Mouse (Mus musculus) liver, embryonic 16.5 days (tissue): ENCODE results near the gene Gm27179. TPM values are rescaled to one million over a fixed set of nuclear protein-coding genes. Genes with fewer than 3 reads are reported as not detected.
"Not testable (repeated sequence)": the region's sequence is repeated elsewhere in the genome, so short reads cannot be mapped to it uniquely, and the experiment has no call there.

Experiments used
- ATAC-seq: fragments of 200-750 bp; cut with Nextera tagmentation; 2 replicates; pipeline ENCODE4 v1.8.0; 2017; ENCODE audit warnings: low read depth, mild to moderate bottlenecking, moderate number of reproducible peaks, moderate library complexity
- H3K27ac ChIP-seq: fragments of 300-500 bp; sonication (generic); 2 replicates; pipeline ENCODE4 v1.5.1; 2014; ENCODE audit warnings: mild to moderate bottlenecking, low read length
- H3K27me3 ChIP-seq: fragments of 300-500 bp; sonication (generic); 2 replicates; pipeline ENCODE4 v1.6.1; 2014; ENCODE audit warnings: low read depth, low read length, mixed read lengths; ENCODE audit not compliant: control insufficient read depth, insufficient read depth
- H3K36me3 ChIP-seq: fragments of 300-500 bp; sonication (generic); 2 replicates; pipeline ENCODE4 v1.6.1; 2014; ENCODE audit warnings: mild to moderate bottlenecking; ENCODE audit not compliant: control insufficient read depth, insufficient read depth
- H3K4me1 ChIP-seq: fragments of 300-500 bp; sonication (generic); 2 replicates; pipeline ENCODE4 v1.6.1; 2014; ENCODE audit warnings: low read depth, low read length, mixed read lengths; ENCODE audit not compliant: control insufficient read depth
- H3K4me2 ChIP-seq: fragments of 300-500 bp; sonication (generic); 2 replicates; pipeline ENCODE4 v1.6.1; 2014; ENCODE audit warnings: low read depth, low read length, mixed read lengths
- H3K4me3 ChIP-seq: fragments of 300-500 bp; sonication (generic); 2 replicates; pipeline ENCODE4 v1.5.1; 2014; ENCODE audit warnings: low read depth, mild to moderate bottlenecking, low read length
- H3K9ac ChIP-seq: fragments of 300-500 bp; sonication (generic); 2 replicates; pipeline ENCODE4 v1.6.1; 2014; ENCODE audit warnings: low read depth, low read length
- H3K9me3 ChIP-seq: fragments of 300-500 bp; sonication (generic); replicated peaks from 2 replicates; pipeline ENCODE4 v1.6.1; 2016; ENCODE audit warnings: low read length; ENCODE audit not compliant: control insufficient read depth
- WGBS: fragments of 180-500 bp; shearing (Covaris S2); extraction: QIAGEN DNeasy Blood & Tissue Kit; methylation state at CpG from one replicate; pipeline ENCODE4 v1.1.7; 2014; ENCODE audit not compliant: insufficient replicate concordance; 5-methylcytosine and 5-hydroxymethylcytosine counted together
- polyA plus RNA-seq: library from polyadenylated mRNA; unstranded; fragments of >200 nt; fragmentation: Nextera tagmentation; extraction: Ambion mirVana; gene quantifications from 2 replicates; pipeline ENCODE4 v1.2.1, GENCODE M21; 2015

Gene Gm27179
- polyA plus RNA-seq, 1 experiment from 2014 or later: not detected

DNA sequence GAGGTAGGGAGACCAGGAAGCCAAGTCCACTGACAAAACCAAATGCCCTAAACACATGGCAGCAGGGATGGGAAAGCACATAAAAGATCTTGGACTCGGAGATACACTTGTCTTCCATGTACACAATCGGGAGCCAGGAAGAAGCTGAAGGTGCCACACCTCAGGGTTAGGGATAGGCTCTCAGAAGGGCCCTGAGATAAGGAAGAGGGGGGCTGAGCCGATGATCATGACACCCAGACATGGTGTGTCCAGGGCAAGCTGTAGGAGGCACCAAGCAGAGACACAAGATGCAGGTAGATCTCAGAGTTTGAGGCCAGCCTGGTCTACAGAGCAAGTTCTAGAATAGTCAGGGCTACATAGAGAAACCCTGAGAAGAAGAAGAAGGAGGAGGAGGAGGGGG is 17.8 kb downstream of the Gm27179 start:
- not testable (repeated sequence) for H3K4me1 ChIP-seq, H3K36me3 ChIP-seq, H3K27ac ChIP-seq, H3K4me2 ChIP-seq, H3K27me3 ChIP-seq, H3K4me3 ChIP-seq, H3K9ac ChIP-seq, H3K9me3 ChIP-seq
- WGBS: no CpG with 5 or more reads among the region's 3 CpGs
- peak; percentile 86 for ATAC-seq

DNA sequence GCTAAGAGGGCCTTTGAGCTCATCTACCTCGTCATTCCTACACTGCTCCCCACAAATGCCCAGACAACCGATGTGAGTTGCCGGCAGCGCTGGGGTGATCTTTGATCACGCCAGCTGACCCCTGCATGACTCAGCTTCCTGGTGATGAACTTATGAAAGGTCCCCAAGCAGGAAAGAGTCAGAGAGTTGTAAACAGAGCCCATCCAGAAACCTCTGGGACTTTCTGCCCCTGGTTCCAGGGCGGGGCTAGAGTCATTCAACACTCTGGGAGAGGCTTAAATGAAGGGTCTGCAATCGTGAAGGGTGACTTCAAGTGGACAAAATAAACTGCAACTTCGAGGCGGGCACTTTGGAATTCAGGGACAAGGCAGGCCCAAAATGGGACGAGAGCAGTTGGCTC is 24.3 kb downstream of the Gm27179 start:
- not testable (repeated sequence) for H3K27ac ChIP-seq, H3K36me3 ChIP-seq, H3K9ac ChIP-seq, H3K4me3 ChIP-seq, ATAC-seq, H3K9me3 ChIP-seq, H3K4me1 ChIP-seq, H3K4me2 ChIP-seq, H3K27me3 ChIP-seq
- WGBS: no CpG with 5 or more reads among the region's 10 CpGs

DNA sequence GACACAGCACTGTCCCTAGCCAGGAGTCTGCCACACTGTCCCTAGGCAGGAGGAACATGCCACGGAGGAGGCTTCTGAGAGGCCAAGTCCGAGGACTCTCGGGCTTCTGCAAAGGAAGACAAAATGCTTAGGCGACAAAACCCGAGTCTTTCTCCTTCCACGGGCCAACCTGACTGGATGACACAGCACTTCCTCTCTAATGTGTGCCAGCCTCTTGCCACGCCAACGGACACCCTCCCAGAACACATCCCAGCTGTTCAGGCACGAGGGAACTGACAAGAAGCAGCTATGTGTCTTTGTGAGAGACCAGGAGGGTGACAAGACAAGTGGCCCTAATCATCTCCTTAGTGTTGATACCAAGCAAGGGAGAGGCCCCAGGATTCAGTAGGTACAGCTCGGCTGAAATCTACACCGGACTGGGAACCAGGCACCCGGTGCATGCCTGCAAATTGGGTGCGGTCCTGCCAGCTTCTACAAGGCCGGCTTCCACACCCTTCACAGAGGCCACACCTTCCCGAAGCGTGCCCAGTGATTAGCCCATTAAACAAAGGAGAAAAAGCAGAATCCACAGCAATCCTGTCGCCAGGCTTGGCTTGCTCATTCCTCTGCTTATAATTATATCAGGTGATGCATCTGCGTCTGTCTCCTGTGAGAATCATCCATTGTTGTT is 26.7 kb downstream of the Gm27179 start:
- not testable (repeated sequence) for H3K9me3 ChIP-seq, H3K36me3 ChIP-seq, H3K27ac ChIP-seq, H3K4me3 ChIP-seq, H3K27me3 ChIP-seq, H3K4me2 ChIP-seq, H3K9ac ChIP-seq, H3K4me1 ChIP-seq
- peak; percentile 67 for ATAC-seq
- no CpG with 5 or more reads among the region's 18 CpGs for WGBS

DNA sequence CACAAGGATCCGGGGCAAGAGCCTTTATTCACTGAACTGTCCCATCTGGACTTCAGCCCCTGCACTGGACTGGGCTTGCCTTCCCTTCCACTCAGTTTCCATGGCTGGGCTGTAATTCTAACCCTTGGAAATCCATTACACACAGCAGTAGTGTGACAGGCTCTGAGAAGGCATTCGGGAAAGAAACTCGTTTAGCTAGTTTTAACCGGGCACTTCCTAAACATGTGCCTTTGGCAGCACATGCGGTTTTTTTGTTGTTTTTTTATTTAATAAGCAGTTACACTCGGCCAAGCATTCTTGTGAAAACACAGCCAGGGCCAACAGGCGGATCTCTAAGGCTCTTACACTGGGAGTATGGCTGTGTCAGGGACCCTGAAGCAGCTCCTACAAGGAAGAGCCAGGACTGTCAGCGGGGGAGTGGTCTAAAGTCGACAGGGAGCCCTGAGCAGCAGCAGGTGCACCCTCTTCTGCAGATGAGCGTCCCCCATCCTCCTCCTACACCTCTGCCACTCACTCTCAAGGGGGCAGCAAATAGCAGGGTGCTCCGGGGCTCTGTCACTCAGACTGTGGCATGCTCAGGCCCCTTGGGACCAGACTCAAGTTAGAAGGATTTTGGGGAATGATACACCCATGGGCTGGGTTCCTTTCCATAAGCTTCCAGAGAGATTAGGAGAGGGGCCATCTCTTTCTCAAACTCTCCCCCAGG is 38.3 kb downstream of the Gm27179 start:
- not testable (repeated sequence) for H3K36me3 ChIP-seq, H3K4me1 ChIP-seq, H3K4me3 ChIP-seq, H3K27me3 ChIP-seq, H3K4me2 ChIP-seq, H3K9me3 ChIP-seq, H3K27ac ChIP-seq, H3K9ac ChIP-seq
- WGBS: no CpG with 5 or more reads among the region's 11 CpGs
- peak; percentile 42 for ATAC-seq

DNA sequence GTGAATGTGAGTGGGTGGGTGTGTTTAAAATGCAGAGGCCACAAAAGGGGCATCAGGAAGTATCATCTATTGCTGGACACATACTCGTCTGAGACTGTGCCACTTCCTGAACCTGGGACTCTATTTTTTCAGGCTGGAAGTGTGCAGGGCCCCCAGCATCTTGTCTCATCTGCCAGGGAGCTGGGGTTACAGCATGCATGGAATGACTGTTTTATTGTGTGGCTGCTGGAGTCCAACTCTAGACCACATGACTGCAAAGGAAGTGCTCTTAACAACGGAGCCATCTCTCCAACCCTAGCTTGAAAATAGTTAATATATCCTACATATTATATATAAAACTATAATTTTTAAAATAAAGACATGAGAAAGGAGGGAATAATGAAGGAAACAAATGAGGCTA is 39.0 kb downstream of the Gm27179 start:
- ATAC-seq, H3K4me3 ChIP-seq, H3K9me3 ChIP-seq, H3K27ac ChIP-seq, H3K36me3 ChIP-seq, H3K4me2 ChIP-seq, H3K4me1 ChIP-seq, H3K9ac ChIP-seq, H3K27me3 ChIP-seq: not testable (repeated sequence)
- no CpG with 5 or more reads among the region's 2 CpGs for WGBS

DNA sequence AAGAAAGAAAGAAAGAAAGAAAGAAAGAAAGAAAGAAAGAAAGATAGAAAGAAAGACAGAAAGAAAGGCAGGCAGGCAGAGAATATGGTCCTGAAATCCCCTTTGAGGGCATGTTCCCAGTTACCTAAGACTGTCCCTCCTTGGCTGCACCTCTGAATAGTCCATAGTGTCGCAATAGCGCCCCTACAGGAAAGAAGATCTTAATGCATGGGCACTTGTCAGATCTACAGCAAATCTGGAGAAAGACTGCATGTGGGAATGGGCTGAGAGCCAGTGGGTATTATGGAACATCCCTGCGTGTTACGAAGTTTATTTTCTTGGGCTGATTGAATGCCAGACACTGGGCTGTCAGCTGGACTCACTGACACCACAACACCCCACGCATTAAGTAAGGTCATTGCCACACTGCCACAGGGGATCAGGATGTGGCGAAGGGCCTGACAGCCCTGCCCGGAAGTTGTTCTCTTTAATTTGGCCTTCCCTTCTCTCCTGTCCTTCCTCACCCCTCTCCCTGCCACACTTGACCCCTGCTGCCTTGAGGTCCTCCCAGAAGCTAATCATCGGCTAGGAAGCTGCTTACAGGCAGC is 42.1 kb downstream of the Gm27179 start:
- H3K4me1 ChIP-seq, H3K4me3 ChIP-seq, H3K9me3 ChIP-seq, H3K27ac ChIP-seq, H3K4me2 ChIP-seq, ATAC-seq, H3K9ac ChIP-seq, H3K27me3 ChIP-seq, H3K36me3 ChIP-seq: not testable (repeated sequence)
- WGBS: no CpG with 5 or more reads among the region's 8 CpGs

DNA sequence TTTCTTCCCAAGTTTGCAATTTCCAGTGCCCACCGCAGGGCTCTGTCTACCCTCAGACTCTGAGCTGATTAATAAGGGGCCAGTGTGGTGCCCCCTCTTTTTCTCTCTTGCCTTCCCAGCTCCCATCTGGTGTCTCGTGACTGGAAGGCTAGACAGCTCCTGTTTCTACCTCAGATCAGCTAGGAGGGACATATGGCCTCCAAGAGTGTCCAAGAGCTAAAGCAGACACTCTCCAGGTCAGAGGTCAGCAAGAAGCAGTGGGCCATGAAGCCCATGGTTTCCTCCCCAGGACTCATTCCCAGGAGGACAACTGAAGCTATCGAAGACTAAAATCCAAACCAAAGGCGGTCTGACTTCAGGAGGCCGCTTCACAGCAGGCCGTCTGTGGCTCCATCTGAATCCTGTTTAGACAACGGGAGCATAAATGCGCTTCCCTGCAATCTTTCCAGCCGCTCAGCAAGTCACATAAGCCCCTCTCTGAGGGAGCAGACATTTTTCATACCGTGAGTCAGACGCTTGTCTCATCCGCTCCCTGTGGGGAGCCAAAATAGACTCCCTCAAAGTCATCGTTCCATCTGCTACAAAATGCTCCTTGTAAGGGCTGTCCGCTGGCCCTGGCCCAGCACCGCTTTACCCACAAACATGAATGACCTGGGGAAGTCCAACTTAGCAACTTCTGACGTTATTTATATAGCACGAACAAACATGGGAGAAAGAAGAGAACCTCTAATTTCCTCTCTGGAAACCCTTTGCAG is 44.6 kb downstream of the Gm27179 start:
- not testable (repeated sequence) for ATAC-seq
- WGBS: no CpG with 5 or more reads among the region's 17 CpGs

DNA sequence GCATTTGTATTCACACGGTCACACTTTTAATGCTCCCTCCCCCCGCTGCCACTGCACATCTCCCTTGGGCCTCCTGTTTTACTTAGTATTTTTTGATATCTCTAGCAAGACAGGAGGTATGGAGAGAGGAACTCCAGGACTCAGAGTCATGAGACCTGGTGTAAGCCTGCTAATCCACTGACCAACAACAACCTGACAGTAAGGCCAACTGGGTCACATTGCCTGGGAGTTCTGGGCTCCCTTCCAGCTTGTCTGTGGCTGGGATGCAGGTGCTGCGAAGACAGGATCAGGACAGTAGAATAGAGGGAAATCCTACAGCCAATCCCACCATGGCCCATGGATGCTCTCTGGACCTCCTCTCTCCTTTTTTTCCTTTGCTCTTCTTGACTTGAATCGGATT is 47.9 kb downstream of the Gm27179 start:
- WGBS: no CpG with 5 or more reads among the region's 4 CpGs
- not testable (repeated sequence) for ATAC-seq

More for the DNA sequence above, 44.6 kb downstream of the Gm27179 start:
- H3K4me2 ChIP-seq, H3K4me1 ChIP-seq, H3K27ac ChIP-seq, H3K27me3 ChIP-seq, H3K36me3 ChIP-seq, H3K9me3 ChIP-seq, H3K9ac ChIP-seq, H3K4me3 ChIP-seq: not testable (repeated sequence)

More for the DNA sequence above, 47.9 kb downstream of the Gm27179 start:
- H3K9ac ChIP-seq, H3K36me3 ChIP-seq, H3K4me2 ChIP-seq, H3K27me3 ChIP-seq, H3K27ac ChIP-seq, H3K4me3 ChIP-seq, H3K4me1 ChIP-seq, H3K9me3 ChIP-seq: not testable (repeated sequence)
